Mouse (Mus musculus): ENCODE data around the gene Pnck.

GRCm38 (mm10) chrX:73619401-73619800 is 40.5 kb downstream of the Pnck start:
- TF ChIP-seq POLR2A (IDR thresholded peaks at IDR 0.05; ENCODE audit: low read depth, low read length) (no peak), ZKSCAN1 (IDR thresholded peaks at IDR 0.05; ENCODE audit: borderline replicate concordance, low read depth, low read length) (no peak), TCF12 (IDR thresholded peaks at IDR 0.05; ENCODE audit: low read depth, low read length) (no peak), USF1 (IDR thresholded peaks at IDR 0.05; ENCODE audit: low read depth, low read length) (no peak), MAFK (IDR thresholded peaks at IDR 0.05; ENCODE audit: insufficient replicate concordance, low read length) (no peak), ZNF384 (IDR thresholded peaks at IDR 0.05; ENCODE audit: low read depth, low read length) (no peak), CTCF (conservative IDR thresholded peaks at IDR 0.05 in 1 of 2, IDR thresholded peaks at IDR 0.05 in 1 of 2; ENCODE audit: low read depth in 2 of 2, low read length in 2 of 2) (no peak), E2F4 (IDR thresholded peaks at IDR 0.05; ENCODE audit: insufficient replicate concordance, low read depth, low read length) (no peak), KAT2A (IDR thresholded peaks at IDR 0.05; ENCODE audit: insufficient replicate concordance, low read length) (no peak), PAX5 (IDR thresholded peaks at IDR 0.05; ENCODE audit: low read length) (no peak), UBTF (IDR thresholded peaks at IDR 0.05; ENCODE audit: low read depth, low read length) (no peak), CHD1 (IDR thresholded peaks at IDR 0.05; ENCODE audit: low read depth, low read length) (no peak), TBP (conservative IDR thresholded peaks at IDR 0.05; ENCODE audit: low read depth, low read length) (no peak), ELF1 (IDR thresholded peaks at IDR 0.05; ENCODE audit: low read depth, low read length) (no peak)
